Mouse (Mus musculus) thymus, postnatal 10 days (tissue): ENCODE results near the gene Ythdf2.
A peak's percentile ranks its signal among the peaks of the same experiment; 100 is the strongest.

Experiments
- DNase-seq, 2 experiments: peaks; one replicate each; pipeline ENCODE4 v3.0.0; 2021; ENCODE audit warnings: low spot score in 2 of 2

The Ythdf2 gene

DNA sequence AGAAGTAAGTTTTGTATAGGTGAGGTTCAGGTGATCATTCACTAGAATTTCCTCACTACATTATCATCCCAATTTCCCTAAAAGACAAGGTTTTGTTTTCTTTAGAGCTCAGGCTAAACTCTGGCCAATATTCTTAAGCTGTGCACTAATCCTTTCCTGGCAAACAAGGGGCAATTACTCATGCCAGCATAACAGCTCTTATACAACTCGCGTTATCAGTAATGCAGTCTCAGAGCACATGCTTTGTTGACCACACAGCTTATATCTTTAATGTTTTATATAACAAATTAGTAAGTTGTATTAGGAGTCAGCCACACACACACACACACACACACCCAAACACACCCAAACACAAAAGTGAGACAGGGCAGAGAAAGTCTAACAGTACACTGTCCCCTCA is 1.8 kb downstream of the Ythdf2 start:
- DNase-seq = no peak

DNA sequence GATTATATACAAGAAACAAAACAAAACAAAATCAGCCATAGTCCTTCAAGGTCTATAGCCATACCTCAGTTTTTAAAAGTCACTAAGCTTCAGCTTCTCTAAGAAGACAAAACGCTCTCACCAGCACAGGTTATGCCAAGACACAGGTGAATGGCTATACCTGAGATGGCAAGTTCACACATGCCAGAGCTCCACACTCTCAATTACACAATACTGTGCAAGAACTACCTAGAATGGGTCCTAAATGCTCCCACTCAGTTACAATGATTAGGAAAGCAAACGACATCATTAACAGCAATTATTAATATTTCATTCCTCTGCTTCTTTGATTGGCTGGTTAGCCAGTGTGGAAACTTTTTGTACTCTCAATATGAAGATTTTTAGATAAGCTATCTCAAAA is 2.8 kb downstream of the Ythdf2 start:
- no peak for DNase-seq

DNA sequence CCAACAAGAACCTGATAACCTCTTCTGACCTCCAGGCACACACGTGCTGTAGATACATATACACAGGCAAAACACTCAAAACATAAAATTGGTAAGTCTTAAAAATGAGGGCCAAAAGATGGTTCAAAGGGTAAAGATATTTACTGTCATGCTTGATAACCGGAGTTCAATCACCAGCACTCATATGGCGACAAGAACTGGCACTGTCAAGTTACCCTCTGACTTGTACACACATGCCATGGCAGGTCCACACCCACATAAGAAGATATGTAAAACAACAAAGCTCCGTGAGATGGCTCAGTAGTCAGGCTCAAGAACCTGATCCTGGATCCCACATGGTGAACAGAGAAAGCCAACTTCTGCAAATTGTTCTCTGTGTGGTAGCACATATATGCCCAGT is 4.8 kb downstream of the Ythdf2 start:
- no peak for DNase-seq

DNA sequence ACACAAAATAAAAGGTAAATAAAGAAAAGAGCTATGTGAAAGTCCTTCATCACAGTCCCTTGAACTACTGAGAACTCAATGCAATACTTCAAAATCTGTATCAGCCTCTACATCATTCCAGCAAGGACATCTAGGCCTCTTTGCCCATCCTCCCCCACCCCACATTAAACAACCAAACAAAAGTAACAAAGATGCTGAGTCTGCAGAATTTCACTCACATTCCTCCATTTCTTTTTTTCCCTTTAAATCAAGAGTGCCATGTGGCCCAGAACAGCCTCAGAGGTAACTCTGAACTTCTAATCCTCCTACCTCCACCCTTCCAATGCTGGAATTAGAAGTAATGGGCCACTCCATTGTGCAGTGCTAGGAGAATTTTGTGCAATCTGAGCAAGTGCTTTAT is 13.3 kb downstream of the Ythdf2 start:
- no peak for DNase-seq

DNA sequence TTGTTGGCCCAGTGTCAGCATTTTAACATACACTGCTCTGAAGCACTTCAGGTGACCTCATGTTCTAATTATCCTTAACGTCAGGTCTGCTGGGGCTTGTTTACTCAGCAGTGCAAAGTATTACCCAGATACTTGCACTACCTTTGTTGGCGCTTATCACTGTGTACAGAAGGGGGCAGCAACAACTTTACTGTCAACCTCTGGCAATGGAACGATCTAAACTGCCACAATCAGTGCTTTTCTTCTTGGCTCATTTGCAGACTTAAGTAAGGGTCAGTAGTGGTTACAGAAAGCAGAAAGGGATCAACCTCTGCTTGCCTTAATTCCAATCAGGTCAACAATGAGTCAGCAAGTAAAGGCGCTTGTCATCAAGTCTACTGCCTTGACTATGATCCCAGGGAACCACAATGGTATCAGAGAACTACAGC is 13.8 kb downstream of the Ythdf2 start:
- DNase-seq = peak in 1 of 2 experiments; percentile 37

DNA sequence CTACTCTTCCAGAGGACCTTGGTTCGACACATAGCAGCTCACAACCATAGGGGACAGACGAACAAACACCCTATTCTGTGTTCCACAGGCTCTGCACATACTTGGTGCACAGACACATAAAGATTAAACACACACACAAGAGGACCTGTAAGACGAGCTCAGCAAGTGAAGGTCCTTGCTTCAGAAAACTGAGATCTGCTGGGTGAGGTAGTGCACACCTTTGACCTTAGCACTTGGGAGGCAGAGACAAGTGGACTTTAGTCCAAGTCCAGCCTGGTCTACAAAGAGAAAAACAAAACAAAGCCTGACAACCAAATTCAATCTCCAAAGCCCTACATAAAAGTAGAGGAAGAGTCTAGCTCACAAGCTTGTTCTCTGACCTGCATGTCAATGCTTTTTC is 17.1 kb downstream of the Ythdf2 start:
- DNase-seq = no peak

DNA sequence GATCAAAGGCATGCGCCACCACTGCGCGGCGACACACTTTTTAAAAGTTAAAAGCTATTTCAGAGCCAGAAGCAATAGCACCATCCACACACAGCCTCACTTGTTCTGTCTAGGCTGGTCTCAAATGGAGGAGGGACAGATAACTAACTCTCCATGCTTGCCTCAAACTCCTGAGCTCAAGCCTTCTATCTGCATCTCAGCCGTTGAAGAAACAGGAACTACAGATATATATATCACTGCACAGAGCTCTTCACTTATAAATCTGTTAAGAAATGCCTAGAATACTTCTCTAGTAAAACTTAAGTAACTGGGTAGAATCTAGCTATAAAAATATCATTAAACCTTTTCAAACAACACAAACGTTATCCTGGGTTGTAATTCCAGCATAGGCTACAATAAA is 17.7 kb downstream of the Ythdf2 start:
- no peak for DNase-seq

DNA sequence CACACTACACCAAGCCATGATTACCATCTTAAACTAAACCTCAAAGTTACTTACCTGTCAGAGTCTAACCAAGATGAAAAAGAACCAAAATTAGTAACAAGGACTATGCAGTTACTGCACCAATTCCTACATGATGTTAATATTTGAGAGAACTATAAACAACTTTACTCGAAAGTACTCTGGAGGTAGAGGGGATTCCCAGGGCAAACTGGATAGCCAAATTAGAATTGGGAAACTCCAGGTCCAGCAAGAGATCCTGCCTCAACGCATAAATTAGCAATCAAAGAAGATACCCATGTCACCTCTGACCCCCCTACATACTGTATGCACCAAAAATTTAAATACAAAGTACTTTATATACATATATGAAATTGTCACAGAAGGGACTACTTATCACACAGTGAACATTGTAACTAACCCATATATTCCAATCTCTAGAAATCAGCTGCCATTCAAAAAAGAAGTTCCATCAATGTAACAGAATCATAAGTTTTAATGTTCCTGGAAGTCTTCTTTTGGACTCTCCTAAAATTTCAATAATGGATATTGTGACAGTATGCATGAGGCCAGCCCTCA is 24.2 kb downstream of the Ythdf2 start:
- DNase-seq = no peak

DNA sequence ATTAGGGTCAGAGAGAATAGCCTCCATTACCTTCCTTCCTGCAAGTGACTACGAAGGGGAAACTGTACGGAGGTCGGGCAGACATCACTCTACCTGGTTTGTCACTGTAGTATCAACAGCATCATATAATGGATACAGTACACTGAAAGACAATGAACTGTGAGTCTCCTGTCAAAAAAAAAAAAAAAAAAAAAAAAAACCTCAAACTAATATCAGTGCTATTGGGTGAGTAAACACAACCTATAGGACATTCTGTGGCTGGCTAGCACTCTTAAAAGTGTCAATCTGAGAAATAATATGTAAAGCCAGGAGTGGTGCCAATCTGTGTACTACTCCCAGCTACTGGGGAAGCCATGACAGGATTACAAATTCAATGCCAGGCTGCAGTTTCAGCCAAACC is 28.9 kb downstream of the Ythdf2 start:
- DNase-seq = no peak

DNA sequence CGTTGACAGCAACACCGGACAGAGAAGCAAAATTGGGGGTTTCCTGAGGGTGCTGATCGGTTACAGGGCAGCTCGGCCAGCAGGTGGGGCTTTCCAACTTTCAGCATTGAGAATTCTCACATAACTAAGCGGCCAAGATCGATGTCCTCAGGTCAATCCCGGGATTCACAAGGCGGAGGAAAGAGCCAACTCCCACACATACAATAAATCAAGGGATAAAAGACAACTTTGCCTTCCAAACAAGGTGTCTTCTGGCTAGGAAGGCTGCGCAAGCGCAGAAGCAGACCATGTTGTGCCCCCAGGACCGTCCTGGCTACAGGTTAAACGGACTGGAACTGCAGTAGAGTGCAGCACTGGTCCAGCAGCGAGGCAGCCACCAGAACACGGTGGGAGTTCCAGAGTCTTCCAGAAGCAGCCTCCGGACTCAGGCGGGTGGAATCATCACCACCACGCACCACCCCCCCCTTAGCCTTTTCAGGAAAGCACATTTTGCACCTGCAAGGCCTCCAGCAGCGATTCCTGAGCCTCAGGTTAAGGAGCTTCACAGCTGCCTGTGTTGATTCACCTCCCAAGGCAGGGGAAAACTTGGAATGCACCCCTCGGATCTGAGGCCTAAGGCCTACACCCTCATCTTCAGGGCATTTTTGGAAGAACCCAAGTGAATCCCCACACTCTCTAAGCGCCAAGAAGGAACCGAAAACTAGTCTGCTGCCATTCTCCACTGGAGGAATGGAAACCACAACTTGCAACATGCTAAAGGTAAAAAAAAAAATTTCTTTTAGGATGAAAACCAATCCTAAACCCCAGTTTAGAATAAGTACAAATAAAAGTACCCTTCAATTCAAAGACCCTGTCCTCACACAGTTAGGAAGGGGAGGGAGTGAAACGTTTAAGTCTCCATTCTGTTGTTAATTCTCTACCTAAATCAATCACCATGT is 30.1 kb downstream of the Ythdf2 start:
- no peak for DNase-seq

DNA sequence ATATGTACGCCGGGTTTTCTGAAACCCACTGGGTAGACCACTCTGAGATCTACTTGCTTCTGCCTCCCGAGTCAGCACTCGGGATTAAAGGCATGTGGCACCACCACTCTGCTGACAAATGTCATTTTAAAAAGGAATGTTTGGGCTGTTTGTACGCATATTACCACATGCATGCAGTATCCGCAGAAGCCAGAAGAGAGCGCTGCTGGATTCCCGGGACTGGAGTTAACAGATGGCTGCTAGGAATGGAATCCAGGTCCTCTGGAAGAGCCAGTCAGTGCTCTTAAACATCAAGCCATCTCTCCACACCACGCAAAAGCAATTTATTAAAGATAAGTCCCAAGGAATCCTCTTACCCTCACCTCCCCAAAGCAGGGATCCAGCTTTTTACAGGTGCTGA is 31.4 kb downstream of the Ythdf2 start:
- peak in 1 of 2 experiments; percentile 28 for DNase-seq

DNA sequence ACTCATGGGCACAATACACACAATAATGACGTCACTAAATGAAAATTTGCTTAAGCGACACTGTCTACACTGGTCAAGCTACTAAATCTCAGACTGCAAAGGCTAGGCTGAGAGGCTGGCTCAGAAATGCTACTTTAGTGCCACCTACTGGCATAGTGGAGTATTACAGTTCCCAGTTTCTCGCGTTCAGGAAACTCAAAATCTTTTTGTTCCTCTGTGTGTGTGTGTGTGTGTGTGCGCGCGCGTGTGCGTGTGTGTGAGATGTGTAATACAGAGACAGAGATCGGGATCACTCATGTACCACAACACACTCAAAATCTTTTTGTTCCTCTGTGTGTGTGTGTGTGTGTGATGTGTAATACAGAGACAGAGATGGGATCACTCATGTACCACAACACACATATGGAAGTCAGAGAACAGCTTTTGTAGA is 33.5 kb downstream of the Ythdf2 start:
- peak; percentile 13 to 58 for DNase-seq

DNA sequence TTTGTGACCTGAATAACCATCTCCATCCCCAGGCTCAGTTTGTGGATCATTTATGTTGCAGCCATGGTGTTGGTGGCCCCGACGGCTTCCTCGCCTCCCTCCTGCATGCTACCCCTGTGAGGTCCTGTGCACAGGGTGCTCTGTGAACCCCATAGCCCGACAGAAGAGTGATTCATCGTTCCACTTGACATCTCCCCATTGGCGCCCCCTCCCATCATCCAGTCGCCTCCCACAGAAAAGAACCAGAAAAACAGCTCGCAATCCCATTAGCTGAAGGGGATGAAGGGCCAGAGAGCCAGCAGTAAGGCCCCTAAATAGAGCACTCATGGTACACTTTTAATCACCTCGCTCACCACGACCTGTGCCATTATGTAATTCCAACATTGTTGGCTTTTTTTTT is 35.6 kb downstream of the Ythdf2 start:
- DNase-seq = no peak

DNA sequence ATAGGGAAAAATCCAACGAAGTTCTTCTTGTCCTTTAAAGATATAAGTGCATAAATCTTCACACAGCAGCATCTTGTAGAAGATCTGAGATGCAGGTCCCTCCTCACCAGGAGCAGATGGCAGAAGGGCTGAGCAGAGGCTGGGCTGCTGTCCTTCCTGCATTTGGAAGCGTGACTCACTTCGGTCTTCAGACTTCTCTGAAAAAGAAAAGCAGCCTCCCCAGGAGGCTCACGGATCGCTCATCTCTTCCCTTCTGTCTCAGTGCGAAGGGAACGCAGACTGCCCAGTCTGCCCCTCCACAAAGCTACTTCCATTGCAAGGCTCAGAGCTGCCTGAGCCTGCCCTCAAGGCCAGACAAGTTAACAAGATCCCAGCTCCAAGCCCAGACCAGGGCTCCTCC is 41.2 kb downstream of the Ythdf2 start:
- DNase-seq = no peak

DNA sequence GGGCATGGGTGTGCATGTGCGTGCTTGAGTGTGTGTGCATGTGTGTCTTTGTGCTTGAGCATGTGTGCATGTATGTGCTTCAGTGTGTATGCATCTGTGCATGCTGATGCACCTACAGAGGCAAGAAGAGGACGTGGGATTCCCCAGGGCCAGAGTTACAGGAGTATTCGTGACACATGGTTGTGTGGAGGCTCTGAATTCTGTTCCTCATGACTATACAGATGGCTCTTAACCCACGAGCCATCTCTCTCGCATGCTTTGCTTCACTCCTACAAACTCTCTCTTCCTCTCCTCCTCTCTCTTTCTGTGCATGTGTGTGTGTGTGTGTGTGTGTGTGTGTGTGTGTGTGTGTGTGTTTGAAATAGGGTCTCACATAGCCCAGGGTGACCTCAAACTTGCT is 42.3 kb downstream of the Ythdf2 start:
- no peak for DNase-seq

DNA sequence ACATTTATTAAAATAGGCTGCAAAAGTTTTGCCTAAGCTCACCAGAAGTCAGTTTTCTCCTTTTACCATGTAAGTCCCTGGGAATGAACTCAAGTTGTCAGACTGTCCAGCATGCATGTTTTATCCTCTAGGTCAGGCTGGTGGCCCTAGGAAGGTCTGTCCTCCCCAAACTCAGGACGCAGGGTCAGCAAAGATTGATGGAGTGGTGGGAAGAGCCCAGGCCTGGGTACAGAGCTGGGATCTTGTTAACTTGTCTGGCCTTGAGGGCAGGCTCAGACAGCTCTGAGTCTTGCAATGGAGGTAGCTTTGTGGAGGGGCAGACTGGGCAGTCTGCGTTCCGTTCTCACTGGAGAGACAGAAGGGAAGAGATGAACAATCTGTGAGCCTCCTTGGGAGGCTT is 42.8 kb downstream of the Ythdf2 start:
- DNase-seq = no peak

DNA sequence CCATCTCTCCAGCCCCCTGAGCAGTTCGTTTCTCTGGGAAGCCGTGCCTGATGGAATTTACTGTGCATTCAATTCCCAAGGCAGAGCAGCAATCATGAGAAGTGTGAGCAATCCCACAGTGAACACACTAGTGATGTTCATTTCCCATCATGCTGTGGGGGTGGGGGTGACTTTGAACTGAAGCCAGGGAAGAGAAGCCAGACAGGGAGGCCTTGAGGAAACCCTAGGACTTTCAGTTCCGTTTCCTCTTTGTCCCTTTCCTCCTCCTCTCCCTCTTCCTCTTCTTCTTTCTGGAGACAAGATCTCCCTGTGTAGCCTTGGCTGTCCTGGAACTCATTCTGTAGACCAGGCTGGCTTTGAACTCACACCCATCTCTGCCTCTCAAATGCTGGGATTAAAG is 44.7 kb downstream of the Ythdf2 start:
- no peak for DNase-seq

DNA sequence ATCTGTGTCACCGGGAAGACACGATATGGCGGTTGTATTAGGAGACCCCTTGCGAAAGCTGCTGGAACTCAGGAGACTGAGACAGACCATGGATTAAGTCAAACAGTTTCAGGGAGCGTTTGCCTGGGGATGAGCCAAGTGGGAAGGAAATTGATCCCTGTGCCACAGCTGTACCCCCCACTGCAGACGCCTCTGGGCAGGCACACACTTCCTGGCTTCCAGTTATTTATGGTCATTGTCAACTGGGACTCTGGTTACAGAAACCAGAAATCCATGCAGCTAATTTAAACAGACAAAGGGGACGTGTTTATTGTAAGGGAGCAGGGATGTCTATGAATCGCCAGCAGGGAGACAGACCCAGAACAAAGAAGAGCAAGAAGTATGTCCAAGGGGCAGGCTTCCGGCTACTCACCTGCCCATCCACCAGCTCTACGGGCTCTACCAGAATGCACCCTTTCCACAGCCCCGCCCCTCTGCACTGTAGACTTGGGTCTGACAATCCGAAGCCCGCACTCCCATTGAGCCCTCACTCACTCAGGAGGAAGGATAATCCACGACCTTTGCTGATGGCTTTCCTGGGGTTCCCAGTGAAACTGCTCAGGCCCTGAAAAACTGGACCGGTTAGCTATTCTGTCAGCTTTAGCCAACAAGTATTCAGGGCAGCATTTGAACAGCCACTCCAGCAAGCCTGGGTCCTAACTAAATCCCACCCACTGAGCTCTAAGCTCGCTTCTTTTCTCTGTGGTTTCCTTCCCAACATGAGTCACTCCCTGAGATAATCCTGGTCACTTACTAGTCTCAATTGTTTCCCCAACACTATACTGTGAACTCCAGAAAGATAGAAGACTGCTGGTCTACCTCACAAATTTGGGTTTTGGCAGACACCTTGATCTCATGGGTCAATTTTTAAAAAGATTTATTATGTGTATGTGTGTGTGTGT is 45.5 kb downstream of the Ythdf2 start:
- no peak for DNase-seq

DNA sequence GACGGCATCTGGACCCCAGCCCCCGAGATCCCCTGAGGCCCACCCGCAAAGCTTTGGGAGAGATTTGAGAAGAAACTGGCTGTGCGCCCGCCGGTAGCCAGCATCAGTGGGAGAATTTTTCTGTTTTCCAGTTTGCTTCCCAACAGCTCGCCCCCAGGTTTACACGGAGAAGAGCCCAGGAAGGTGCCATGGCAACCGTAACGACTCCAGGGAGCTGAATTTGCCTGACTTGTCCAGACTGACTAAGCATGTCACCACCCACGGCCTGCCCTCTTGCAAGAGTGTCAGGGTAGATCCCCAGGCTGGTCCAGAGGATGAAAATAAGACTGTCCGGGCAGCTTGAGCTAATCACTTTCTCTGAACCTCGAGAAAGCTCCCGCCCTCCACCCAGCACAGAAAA is 46.4 kb downstream of the Ythdf2 start:
- DNase-seq = no peak

DNA sequence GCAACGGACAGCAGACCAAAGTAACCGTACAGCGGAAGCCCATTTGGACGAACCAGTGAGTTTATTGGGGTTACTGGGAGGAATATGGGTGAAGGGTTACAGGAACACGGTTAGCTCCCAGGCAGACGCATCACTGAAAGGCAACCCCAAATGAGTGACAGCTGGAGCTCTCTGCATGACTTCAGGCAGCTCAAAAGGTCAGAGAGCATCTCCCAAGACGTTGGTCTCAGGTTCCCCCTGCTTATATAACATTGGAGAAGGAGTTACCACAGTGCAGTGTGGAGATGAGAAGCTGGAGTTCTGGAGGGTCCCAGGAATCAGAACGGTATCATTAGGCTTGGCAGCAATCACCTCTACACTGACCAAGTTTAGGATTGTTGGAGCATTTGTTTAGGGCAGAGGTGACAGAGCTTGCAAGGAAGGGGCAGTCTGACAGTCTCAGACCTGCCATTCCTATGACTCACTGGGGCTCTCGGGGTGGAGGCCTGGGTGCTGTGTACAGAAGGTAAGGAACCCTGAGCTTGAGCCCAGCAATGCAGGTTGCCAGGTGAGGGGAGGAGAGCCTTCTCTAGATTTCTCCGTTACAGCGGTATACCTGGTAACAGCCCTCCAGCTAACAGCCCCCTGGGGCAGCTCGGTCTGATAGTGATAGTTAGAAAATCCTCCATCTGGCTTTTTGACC is 55.0 kb downstream of the Ythdf2 start:
- no peak for DNase-seq

DNA sequence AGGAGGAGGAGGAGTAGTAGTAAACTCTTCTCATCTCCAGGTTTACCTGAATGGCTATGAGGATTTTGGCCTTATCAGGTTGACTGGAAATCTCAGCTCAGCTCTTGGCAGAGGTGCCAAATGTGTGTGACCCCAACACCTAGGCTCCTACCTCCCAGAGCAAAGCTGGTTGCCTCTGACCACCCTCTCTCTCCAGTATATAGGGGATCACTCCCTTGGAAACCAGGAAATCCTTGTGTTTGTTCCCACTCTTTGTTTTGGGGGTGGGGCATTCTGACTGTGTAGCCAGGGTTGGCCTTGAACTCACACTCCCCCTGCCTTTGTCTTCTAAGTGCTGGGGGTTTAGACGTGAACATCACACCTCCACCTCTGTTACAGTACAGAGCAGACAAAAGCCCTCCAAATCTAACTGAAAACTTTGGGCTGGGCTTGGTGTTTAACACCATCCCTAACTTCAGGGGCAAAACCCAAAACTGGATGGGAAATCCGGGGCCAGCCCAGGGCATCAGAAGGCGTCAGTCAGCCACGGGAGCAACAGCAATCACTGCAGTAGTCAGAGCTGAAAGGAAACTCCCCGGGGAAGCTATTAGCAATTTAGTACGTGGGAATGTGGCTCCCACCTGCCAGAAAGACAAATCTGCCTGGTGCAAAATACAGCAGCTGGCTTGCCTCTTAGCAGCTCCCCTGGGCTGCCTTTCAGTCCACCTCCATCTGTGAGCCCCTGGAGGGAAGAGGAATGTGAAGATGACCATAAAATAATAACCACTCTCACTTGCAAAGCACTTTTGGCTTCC is 57.0 kb downstream of the Ythdf2 start:
- no peak for DNase-seq
